Mouse (Mus musculus): ENCODE results near the gene Vps45.

Vps45 gene

GRCm38 (mm10) chr3:96058231-96058896 lies at the start of gene Vps45:
Gene Vps45 (minus strand): TSS chr3:96058466.
- peak; percentile 75 to 77 for DNase-seq

GRCm38 (mm10) chr3:96106151-96106550 lies 47.9 kb upstream of the Vps45 start:
- DNase-seq: peak in 1 of 2 experiments; percentile 32

- peak in 1 of 2 experiments; percentile 20 for DNase-seq
Observed at GRCm38 (mm10) chr3:96105232-96105747, 47.0 kb upstream of the Vps45 start.

- DNase-seq: peak; percentile 80 to 85
Observed at GRCm38 (mm10) chr3:96104261-96105065, 46.2 kb upstream of the Vps45 start, which contains the start of gene Otud7b. Gene Otud7b (plus strand): TSS chr3:96104527.

- no peak for DNase-seq
Observed at GRCm38 (mm10) chr3:96103901-96104260, 45.6 kb upstream of the Vps45 start.

- DNase-seq: peak; percentile 72 to 77
Observed at GRCm38 (mm10) chr3:96102100-96102872, 44.0 kb upstream of the Vps45 start.

GRCm38 (mm10) chr3:96098616-96099267 lies 40.5 kb upstream of the Vps45 start:
- DNase-seq: peak; percentile 82 to 91

- DNase-seq: no peak
Observed at GRCm38 (mm10) chr3:96098168-96098567, 39.9 kb upstream of the Vps45 start.

GRCm38 (mm10) chr3:96094203-96094602 lies 35.9 kb upstream of the Vps45 start:
- peak in 1 of 2 experiments; percentile 22 for DNase-seq

- DNase-seq: no peak
Observed at GRCm38 (mm10) chr3:96093509-96093908, 35.2 kb upstream of the Vps45 start.

GRCm38 (mm10) chr3:96091966-96092365 lies 33.7 kb upstream of the Vps45 start:
- no peak for DNase-seq

- DNase-seq: no peak
Observed at GRCm38 (mm10) chr3:96091146-96091545, 32.9 kb upstream of the Vps45 start.

- no peak for DNase-seq
Observed at GRCm38 (mm10) chr3:96089882-96090489, 31.7 kb upstream of the Vps45 start.

GRCm38 (mm10) chr3:96087801-96088200 lies 29.5 kb upstream of the Vps45 start:
- no peak for DNase-seq

GRCm38 (mm10) chr3:96087219-96087618 lies 29.0 kb upstream of the Vps45 start:
- no peak for DNase-seq

- no peak for DNase-seq
Observed at GRCm38 (mm10) chr3:96084146-96084755, 26.0 kb upstream of the Vps45 start.

GRCm38 (mm10) chr3:96082714-96083508 lies 24.6 kb upstream of the Vps45 start:
- no peak for DNase-seq

GRCm38 (mm10) chr3:96082100-96082499 lies 23.8 kb upstream of the Vps45 start:
- no peak for DNase-seq

GRCm38 (mm10) chr3:96081650-96082049 lies 23.4 kb upstream of the Vps45 start:
- no peak for DNase-seq

- DNase-seq: no peak
Observed at GRCm38 (mm10) chr3:96081006-96081405, 22.7 kb upstream of the Vps45 start.

GRCm38 (mm10) chr3:96078711-96079110 lies 20.4 kb upstream of the Vps45 start:
- no peak for DNase-seq

Measured in lung, adult 18-20 months (tissue).